Mouse (Mus musculus) central nervous system, embryonic 11.5 days (tissue): ENCODE results near the gene Crocc2. TPM values are rescaled to one million over a fixed set of nuclear protein-coding genes. Genes with fewer than 3 reads are reported as not detected.

Experiments used
- polyA plus RNA-seq: library from polyadenylated mRNA; depleted of rRNA; stranded (reverse); fragments of >200 nt; gene quantifications from 2 replicates; pipeline ENCODE4 v1.2.3, GENCODE M21; 2012; rRNA removed

The Crocc2 gene
- polyA plus RNA-seq: 0.25 and 0.39 TPM in 2 replicates

GRCm38 (mm10) chr1:93168295-93168775, at the start of gene Crocc2:
Crocc2 (plus strand) TSS chr1:93168725.

GRCm38 (mm10) chr1:93135036-93135526, 33.4 kb upstream of the Crocc2 start, which contains the start of gene Agxt:
Agxt (plus strand) TSS chr1:93135240.

GRCm38 (mm10) chr1:93160501-93161133, 7.9 kb upstream of the Crocc2 start, which contains the start of gene 2310007B03Rik:
2310007B03Rik (minus strand) TSS chr1:93160948.

GRCm38 (mm10) chr1:93235576-93236544, 67.3 kb downstream of the Crocc2 start, which contains the start of gene Sned1:
Sned1 (plus strand) TSS chr1:93235841.

Other genes starting within 250 kb of the Crocc2 start
- gene Capn10, start 234.3 kb upstream of the Crocc2 start, polyA plus RNA-seq: 36.8 and 39.0 TPM in 2 replicates
- gene Gpr35, start 217.9 kb upstream of the Crocc2 start, polyA plus RNA-seq: 0.18 and 0.25 TPM in 2 replicates
- gene Aqp12, start 162.4 kb upstream of the Crocc2 start, polyA plus RNA-seq: not detected in 2 replicates
- gene Kif1a, start 66.8 kb upstream of the Crocc2 start, polyA plus RNA-seq: 30.0 and 36.2 TPM in 2 replicates
- gene Agxt, start 33.5 kb upstream of the Crocc2 start, polyA plus RNA-seq: 0.04 and 0.18 TPM in 2 replicates
- 0.15 and 0.20 TPM in 2 replicates for gene 2310007B03Rik, start 7.8 kb upstream of the Crocc2 start, polyA plus RNA-seq
- 8.3 and 24.6 TPM in 2 replicates for gene Sned1, start 67.1 kb downstream of the Crocc2 start, polyA plus RNA-seq
- gene Mterf4, start 137.2 kb downstream of the Crocc2 start, polyA plus RNA-seq: 26.4 and 29.7 TPM in 2 replicates
- gene Ppp1r7, start 174.1 kb downstream of the Crocc2 start, polyA plus RNA-seq: 20.0 and 23.1 TPM in 2 replicates
- 24.1 and 28.2 TPM in 2 replicates for gene Pask, start 174.8 kb downstream of the Crocc2 start, polyA plus RNA-seq
- gene Ano7, start 205.2 kb downstream of the Crocc2 start, polyA plus RNA-seq: 0.25 and 0.67 TPM in 2 replicates